Mouse (Mus musculus) testis, adult 2 months (tissue): ENCODE data around the gene Asgr1.

Source experiments
- CTCF ChIP-seq: fragments of 200-500 bp; IDR thresholded peaks from 2 replicates; pipeline ENCODE4 v1.5.1; 2012; ENCODE audit warnings: low read depth, mild to moderate bottlenecking, inconsistent platforms, low read length, moderate library complexity; ENCODE audit not compliant: control insufficient read depth, insufficient read depth, insufficient replicate concordance
- POLR2A ChIP-seq: fragments of 200-500 bp; IDR thresholded peaks from 2 replicates; pipeline ENCODE4 v1.6.1; 2012; ENCODE audit warnings: low read depth, mild to moderate bottlenecking, inconsistent platforms, low read length, moderate library complexity; ENCODE audit not compliant: control insufficient read depth

DNA sequence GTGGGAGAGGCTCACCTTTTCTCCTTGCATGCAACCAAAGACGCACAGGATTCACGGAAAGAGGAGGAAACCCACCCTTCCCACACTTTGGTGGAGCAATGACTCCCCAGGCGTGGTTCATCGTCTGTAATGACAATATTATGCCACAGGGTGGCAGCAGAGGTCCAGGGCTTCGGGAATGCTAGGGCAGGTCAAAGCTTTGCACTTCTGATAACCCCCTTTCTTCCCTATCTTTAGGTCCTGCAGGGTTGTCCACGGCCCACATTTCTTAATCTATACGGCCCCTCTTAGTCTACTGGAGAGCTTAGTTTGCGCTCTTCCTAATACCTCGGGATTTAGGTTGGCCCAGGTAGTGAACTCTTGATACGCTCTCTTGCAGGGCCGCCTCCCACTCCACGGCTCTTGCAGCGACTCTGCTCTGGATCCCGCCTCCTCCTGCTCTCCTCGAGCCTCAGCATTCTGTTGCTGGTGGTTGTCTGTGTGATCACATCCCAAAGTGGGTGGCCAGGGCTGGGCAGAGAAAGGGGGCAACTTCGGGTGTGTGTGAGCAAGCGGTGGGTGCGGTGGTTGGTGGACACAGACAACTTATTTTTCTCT is 1.8 kb downstream of the Asgr1 start:
- TF ChIP-seq POLR2A (no peak), CTCF (peak; percentile 94; the same call in 1 of the 2 replicates)
